Mouse (Mus musculus): ENCODE measurements around the gene Lpar1. TPM values are rescaled to one million over a fixed set of nuclear protein-coding genes. Genes with fewer than 3 reads are reported as not detected.

Gene Lpar1
- total RNA-seq, 4 experiments from 2014 or later, result 4.4 to 9.5 (median 8.5) TPM

DNA sequence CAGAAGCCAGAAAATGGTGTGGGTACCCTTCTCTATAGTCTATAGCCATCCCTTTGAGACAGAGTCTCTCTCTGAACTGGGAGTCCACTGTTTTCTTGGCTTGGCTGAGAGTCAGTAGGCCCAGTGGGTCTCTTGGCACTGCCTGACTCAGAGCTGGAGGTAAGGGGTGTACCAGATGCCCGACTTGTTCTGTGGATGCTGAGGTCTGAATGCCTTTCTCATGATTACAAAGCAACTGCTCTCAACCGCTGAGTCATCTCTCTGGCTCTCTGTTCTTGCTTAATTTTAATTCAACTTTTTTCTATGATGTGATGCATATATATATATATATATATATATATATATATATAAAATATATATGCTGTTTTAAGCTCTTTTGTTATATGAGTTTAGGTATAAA, 91.1 kb downstream of the Lpar1 start:
- DNase-seq (ENCODE audit: low spot score in 2 of 2), result no peak

GRCm38 (mm10) chr4:58453334-58453733, 100.4 kb downstream of the Lpar1 start:
- DNase-seq (ENCODE audit: low spot score in 2 of 2), result no peak

DNA sequence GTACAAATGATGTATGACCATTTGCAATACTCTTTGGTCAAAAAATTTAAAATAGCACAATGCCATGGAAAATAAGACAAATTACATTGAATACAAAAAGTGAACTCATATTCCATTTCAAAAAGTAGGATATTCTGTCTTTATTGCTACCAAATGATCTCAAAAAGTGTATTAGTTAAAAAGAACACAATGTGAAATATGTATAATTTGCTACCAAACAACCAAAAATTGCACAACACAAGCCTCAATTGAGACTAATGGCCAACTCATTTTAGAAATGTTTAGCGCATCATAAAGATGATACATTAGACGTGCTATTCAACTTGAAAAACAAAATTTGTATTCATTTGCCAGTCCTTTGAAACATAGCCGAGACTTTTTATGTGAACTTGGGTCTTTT, 104.9 kb downstream of the Lpar1 start:
- no peak for DNase-seq (ENCODE audit: low spot score in 2 of 2)

GRCm38 (mm10) chr4:58447841-58448240, 105.9 kb downstream of the Lpar1 start:
- DNase-seq (ENCODE audit: low spot score in 2 of 2), result peak; percentile 18 to 29

DNA sequence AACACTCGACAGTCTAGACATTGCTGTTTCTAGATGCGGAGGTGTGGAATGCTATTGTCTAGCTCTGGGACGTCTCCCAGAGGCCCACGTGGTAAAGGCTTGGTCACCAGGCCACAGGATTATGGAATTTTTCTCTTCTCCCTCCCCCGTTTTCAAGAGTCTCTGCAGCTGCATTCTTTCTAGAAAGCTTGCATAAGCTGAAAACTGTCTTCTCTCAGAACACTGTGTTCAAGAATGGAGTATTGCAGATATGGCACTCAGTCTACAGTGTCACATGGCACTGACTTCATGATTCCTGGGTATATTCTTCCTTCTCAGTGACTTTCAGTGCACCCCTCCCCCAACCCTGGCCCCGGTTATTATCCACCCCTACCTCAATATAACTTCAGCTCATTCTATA, 107.9 kb downstream of the Lpar1 start:
- no peak for DNase-seq (ENCODE audit: low spot score in 2 of 2)

- no peak for DNase-seq (ENCODE audit: low spot score in 2 of 2)
These were observed 111.4 kb downstream of the Lpar1 start for GRCm38 (mm10) chr4:58442338-58442737.

DNA sequence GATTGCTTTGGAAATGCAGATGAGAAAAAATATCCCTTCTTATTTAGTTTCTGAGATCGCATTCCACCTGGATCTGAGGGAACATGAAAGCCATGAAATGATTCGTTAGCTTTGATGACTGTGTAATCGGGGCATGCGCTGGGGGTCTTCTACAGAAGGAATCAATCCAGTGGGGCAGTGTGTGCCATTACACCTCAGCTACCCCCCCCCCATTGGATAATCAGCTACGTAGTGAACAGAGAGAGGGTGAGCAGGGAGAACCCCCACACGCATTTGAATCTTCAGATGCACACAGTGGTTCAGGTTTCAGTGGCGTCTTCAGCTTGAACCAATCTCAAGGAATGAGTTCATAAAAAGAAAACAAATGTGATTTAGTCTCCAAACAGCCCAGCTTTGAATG, 115.0 kb downstream of the Lpar1 start:
- DNase-seq (ENCODE audit: low spot score in 2 of 2), result no peak

DNA sequence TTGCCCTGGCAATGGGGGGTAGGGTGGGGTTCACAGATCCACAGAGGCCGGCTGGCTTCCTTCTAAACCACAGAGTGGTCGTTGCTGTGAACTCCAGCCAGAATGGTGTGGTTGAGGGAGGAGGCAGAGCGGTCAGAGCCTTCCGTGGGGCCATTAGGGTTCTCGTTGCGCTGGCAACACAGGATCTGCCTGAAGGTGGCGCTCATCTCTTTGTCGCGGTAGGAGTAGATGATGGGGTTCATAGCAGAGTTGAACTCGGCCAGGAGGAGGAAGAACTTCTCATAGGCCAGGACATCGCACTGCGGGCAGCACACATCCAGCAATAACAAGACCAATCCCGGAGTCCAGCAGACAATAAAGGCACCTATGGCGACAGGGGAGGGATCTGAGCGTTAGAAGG, 116.4 kb downstream of the Lpar1 start:
- no peak for DNase-seq (ENCODE audit: low spot score in 2 of 2)

DNA sequence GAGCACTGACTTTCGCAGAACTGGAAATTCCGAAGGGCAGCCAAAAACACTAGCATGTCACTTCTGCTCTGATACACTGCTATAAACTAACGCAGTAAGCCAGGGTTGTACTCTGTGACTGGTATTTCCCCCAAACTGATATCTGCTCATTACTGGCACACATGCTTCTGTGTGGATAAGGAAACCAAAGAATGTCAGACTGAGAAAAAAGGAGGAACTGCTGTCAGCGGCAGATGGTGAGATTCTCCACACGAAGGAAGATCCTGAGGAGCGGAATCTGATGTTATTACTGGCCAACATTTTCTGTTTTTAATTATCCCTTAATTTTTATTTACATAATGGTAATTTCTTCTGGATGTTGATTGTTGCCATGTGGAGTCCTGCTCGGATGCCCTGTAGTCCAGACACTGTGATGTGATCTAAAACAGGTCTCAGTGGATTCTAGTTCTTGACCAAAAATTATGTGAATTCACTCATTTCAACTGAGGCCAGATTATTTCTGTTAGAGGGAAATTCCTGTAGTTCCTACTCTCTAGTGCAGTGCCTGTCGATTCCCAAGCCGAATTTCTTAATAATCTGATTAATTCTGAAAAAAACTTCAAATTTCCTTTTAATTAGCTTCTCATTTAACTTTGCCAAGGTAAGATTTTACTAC, 130.3 kb downstream of the Lpar1 start:
- DNase-seq (ENCODE audit: low spot score in 2 of 2), result no peak

- no peak for DNase-seq (ENCODE audit: low spot score in 2 of 2)
These were observed 134.5 kb downstream of the Lpar1 start for GRCm38 (mm10) chr4:58419225-58419624.

DNA sequence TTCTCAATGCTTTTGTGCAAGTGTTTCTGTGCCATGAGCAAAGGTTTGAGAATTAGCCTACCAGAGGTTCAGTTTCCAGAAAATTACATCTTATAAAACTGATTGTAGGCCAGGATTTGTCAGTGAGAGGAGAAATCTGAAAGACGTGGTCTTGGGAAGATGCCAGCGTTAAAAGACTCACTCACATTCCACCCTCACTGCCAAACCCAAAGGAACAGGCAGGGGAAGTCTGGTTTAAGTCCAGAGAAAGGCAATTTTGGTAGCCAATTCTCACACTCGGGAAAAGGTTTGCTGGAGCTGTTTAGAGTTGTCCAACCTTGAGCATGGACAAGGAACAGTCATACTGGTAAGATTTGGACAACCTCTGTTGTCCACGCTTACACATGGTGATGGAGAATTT, 136.4 kb downstream of the Lpar1 start:
- DNase-seq (ENCODE audit: low spot score in 2 of 2), result no peak

DNA sequence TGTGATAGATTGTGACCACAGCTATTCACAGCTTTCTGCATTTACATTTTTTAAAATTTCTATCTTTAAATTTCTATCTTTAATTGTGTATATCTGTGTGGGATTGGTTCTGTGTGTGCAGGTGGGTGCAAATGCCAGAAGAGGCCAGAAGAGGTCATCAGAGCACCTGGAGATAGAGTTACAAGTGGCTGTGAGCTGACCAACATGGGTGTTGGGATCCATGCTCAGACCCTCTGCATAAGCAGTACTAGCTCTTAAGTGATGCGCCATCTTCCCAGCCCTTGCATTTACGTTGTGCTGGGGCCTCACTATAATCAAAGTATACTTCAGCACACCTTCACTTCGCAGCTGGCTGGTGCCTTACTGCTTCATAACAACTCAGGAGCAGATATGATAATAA, 138.2 kb downstream of the Lpar1 start:
- DNase-seq (ENCODE audit: low spot score in 2 of 2), result no peak

DNA sequence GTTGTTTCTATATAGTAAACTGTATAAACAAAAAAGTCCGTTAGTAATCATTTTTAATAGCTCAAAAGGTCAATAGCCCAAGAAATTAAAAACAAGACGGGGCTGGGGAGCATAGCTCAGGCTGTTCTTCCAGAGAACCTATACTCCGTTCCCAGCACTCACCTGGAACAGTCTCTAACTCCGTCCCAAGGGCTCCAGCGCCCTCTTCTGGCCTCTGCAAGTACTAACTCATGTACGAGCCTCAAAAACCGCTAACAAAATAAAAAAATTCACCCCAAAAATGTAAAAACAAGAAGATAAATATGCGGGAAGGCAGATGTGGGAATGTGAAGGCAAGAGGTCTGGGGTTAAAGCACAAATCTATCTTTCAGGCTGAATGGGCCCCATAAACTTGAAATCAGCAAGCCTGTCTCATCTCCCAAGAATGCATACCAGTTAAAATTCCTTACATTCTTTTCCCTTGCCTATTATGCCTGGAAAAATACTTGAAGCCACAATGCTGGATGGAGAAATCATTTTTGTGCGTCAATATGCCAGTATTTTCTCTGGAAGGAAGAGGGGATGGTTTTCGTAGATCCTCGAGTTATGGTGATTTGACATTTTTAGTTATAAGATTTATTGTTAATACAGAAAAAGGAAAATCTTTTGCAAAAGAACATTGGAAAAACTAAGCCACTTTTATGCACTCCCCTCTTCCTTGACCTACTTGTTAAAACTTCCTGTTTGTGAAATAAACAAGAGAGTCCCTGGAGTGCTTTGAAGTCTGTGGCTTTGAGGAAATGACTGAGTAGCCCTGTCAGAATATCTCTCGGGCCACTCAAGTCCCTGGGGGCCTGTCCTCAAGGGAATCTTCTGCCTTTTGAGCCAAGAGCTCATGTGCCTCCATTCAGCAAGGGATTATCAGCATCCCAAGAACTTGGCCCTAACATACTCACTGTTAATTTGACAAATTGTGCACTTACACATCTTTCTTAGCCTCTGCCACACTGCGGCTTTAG, 140.2 kb downstream of the Lpar1 start:
- peak in 1 of 2 experiments; percentile 40 for DNase-seq (ENCODE audit: low spot score in 2 of 2)

DNA sequence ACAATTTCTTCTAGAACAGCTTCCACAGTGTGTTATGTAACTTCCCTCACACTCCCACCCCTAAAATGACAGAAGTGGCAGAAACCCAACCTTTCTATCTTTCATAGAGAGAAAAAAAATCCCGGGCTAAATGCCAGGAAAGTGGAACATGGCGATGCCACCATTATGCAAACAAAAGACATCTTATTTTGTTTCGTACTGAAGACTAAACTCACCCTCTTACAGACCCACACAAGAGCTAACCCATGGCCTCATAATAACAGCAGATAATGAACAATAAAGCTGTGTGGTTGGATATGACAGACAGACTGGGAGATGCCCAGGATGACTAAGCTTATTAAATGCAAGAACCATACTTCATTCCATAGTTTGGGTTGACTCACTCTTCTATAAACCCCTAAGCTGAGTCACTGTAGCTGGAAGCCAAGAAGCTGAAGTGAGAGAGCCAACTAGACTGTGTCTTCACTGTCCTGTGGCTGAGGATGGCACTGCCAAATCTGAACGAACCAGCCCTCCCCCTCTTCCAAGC, 151.7 kb downstream of the Lpar1 start:
- no peak for DNase-seq (ENCODE audit: low spot score in 2 of 2)

- DNase-seq (ENCODE audit: low spot score in 2 of 2), result peak; percentile 27 to 39
These were observed 152.8 kb downstream of the Lpar1 start for GRCm38 (mm10) chr4:58400861-58401341.

Small RNAs within 50 kb of the gene (microRNA-seq; reads per million reads assigned to microRNA genes)
- not detected for gene Mir3095

Other genes with a start within 250 kb of the Lpar1 start
- gene Olfr267, start 233.8 kb upstream of the Lpar1 start, total RNA-seq (2022), result not detected